Mouse (Mus musculus): ENCODE measurements around the gene Plcb4. TPM values are rescaled to one million over a fixed set of nuclear protein-coding genes. Genes with fewer than 3 reads are reported as not detected.
"Not testable (repeated sequence)": the region's sequence is repeated elsewhere in the genome, so short reads cannot be mapped to it uniquely, and the experiment has no call there.

Gene Plcb4
- polyA plus RNA-seq, 2 experiments from 2014 or later: 19.5 to 19.6 TPM

DNA sequence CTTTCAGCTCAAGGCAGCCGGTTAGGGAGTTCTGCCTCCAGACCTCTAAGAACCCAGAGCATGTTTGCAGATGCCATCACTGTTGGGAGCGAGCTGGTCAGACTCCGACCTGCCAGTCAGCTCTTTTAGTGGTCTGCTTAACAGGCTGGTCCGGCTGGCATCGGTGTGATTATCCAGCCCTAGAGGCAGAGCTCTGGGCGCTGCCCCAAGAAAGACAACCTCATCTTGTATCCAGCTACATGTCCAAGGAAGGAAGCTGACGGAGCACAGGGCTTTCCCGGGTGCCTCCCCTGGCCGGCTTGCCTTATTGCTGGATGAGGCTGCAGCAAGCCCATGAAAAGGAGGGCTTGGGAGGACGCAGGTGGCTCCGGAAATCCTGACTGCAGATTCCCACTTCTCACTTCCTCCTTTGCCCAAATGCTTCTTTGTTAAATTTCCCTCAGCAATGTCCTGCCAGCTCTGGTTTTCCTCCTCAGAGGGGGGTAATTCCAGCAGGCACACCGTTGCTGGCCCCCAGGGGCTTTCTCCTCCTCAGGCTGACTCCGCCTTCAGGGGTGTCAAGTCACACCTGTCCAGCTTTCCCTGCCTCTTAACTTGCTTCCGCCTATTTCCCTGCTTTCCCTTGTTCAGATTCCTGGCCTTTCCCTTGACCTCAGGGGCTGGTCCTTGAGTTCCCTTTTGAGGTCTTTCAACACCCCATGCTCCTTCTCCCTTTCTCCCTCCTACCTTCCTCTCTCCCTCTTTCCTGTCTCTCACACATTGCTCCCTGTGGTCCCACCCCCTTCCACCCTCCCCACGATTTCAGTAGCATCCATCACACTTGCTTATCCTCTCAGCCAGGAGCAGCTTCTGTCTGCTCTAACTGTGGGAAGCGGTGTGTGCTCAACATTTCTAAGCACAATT is 58.7 kb downstream of the Plcb4 start:
- no peak for ATAC-seq

DNA sequence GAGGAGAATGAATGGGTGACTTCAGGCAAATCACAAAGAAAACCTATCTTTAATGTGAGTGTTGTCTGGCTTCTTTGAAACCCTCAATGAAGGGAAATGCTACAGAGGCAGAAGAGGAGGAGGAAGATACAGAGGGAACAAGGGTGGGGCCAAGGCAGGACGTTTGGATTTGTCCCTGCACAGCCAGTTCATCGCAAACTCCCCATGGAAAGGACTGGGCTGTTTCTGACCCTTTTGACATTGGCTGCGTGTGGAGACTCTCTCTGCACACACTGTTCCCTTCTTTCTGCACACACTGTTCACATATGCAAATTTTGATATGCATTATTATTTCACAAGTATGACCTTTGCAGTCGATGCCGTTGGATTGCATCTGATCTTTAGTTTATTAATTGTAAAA is 63.3 kb downstream of the Plcb4 start:
- no peak for ATAC-seq

DNA sequence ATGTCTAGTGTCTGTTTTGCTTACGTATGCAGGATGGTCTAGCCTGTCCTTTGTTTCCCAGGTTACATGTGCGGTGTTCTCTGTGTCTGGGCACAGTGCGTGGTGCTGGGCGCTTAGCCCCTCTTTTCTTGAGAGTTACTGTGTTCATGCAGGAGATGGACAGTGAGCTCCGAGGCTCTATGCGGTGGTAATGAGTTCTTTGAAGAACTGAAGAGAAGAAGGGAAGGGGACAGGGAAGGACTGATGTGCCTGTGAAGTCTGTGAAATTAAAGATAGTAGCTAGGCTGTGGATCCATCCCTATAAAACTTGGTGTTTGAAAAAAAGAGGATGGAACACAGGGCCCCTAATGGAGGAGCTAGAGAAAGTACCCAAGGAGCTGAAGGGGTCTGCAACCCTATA is 64.6 kb downstream of the Plcb4 start:
- ATAC-seq: no peak

DNA sequence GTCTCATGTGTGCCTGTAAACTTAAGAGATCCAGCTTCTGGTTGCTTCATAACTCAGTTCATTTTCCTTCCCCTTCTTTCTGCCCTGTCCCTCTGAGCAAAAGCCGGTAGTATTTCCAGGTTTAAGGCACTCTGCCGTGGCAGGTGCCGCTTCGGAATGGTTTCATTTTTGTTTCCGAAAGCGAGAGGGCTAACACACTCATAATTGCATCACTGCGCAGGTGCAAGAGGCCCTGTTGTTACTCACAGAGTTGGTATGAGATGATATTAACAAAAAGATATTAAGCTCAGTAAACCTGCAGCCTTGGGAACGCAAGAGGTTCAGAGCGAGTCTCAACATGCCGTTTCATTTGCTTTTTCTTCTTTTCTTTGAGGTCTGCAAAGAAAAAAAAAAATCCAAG is 65.7 kb downstream of the Plcb4 start:
- no peak for ATAC-seq

DNA sequence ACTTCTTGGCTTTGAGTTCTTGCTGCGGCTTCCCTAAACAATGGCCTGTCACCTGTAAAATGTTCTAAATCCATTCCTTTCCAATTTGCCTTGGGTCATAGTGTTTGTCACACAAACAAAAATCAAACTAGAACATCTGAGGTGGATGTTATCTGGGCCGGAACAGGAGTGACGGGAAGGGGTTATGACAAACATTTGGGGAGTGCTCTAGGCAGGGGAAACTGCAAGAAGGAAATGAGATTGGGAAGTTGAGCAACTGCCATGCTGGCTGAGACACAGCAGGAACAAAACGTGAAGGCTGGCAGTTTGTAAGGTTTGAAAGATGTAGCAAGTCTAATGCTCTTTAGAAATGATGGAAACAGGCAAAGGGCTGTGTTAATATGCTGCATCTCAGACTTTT is 66.6 kb downstream of the Plcb4 start:
- no peak for ATAC-seq

DNA sequence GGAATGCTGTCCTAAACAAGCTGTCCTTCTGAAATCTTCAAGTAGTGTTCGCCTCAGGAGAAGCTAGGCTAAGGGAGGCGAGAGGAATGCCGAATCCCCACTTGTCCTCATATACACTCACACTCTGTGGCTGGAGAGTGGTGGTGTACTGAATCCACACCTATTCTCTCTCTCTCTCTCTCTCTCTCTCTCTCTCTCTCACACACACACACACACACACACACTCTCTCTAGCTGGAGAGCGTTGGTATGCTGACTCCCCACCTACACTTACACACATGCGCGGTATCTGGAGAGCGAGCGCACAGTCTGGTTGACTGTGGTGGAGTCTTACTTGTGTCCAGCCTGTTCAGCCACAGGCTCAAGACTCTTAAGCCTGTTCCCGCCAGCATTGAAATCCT is 68.3 kb downstream of the Plcb4 start:
- no peak for ATAC-seq

DNA sequence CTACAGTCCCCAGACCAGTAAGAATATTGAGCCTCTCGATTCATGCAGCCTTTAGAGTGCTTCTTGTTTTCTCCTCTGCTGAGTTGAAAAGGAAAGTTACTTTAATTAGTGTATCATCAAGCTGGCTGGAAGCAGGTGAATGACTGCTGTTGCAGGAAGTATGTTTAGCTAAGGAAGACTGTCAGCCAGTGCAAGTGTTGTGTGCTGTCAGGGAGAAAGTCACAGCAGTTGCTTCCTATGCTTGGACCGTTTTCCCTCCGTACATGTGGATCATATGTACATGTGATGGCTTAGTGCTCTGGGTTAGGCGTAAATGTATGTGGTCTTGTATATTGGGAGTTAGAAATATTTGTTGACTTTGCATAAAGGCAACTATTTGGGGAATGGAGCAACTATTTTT is 69.1 kb downstream of the Plcb4 start:
- ATAC-seq: no peak

DNA sequence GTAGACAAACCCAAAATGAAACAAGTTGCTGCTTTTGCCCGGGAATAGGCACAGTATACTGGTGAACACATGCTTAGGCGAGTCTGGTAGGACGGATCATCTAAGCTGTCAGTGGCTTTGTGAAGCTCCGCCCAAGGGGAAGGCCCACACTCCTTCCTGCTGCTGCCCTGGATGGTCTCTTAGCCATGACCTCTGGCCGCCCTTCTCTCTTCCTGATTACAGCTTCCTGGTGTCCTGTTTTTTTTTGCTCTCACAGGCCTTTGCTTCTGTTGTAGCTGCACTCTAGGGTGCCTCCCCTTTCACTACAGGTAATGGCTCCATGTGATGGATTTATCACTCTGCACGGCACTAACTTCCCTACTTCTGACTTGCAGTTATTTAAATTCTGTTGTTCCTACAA is 72.8 kb downstream of the Plcb4 start:
- no peak for ATAC-seq

DNA sequence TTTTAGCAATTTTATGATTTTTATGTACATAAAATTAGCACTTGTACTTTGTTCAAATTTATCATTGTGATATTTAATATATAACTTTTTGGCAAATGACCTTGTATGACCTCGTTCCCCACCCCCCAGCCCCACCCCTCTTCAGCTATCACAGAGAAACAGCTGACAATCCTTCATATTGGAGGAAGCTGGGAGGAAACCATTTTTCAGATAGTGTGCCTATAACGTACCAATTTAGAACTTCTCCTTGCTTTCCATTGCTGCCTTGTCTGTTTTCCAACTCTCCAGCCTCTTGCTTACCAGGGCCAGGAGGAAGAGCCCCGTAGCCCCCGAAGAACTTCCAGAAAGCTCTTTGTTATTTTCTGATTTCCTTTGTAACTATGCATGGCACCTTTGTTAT is 73.8 kb downstream of the Plcb4 start:
- ATAC-seq: no peak

DNA sequence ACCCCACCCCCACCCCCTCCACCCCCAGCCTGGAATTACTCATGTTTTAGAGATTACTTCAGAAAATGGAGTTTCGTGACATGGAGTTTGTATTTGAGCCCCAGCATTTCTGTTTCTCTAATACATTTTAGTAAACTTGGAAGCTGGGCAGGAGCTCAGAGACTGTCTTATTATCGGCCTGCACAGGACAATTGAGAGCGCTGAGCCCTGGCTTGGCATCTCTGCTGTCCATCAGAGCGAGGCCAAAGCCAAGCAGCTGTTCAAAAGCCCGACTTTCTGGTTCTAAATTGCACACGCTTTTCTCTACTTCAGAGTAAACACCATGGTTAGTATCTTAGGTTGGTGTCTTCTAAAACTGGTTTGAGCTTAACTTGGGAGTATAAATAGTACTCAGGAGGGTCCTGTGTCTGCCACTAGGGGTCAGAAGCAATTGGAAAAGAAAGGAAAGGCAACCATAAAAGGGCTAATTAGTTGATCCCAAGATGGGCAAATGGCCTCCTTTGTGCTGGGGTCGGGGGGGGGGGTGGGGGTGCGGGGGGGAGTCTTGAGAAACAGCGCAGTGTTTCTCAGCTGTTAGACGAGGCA is 75.2 kb downstream of the Plcb4 start:
- ATAC-seq: no peak

DNA sequence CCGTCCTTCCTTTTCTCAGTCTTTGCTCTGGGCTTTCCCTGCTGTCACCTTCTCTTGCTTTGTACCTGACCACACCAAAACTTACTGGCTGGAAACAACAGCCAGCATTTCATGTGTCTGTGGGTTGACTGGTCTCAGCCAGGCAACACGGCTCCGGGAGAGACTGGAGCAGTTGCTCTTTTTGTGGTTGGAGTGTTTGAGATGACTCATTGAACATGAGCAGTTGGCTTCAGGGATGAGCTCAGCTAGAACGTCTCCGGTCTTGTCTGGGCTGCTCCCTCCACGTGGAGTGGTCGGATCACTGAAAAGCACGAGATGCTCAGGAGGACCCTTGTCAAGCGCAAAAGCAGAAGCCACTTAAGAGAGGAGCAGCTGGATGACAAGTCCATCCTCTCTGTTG is 78.7 kb downstream of the Plcb4 start:
- ATAC-seq: no peak

DNA sequence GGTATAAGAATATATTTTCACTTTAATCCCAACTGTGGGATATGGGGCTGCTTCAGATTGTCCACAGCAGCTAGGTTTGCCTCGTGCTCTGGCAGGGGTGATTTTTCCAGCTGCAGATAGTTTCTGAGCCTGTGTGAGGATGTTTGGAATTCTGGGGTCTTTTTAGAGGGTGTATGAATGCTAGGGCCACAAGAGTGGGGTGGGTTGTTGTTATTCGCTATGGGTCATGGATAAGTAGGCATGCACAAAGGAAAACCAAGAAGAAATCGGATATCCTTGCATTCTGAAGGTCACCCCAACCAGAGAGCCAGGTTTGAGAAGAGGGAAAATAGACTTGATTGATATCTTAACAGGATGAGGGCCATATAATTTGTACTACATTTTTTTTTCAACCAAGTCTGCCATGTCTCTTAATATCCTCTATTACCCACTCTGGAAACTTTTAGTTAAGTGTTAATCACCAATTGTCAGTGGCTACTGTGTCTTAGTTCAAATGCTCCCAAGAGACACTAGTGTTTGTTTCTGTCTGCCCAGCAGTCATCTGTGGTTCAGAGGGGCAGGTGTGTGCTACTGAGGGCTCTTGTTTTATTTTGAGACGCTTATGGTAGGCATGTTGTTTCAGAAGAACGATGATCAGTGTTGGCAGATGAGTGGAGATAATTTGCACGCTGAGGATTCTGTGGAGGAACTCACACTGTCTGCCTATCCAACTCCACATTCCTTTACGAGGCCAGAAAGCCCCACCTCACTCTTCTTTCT is 79.4 kb downstream of the Plcb4 start:
- ATAC-seq: not testable (repeated sequence)

DNA sequence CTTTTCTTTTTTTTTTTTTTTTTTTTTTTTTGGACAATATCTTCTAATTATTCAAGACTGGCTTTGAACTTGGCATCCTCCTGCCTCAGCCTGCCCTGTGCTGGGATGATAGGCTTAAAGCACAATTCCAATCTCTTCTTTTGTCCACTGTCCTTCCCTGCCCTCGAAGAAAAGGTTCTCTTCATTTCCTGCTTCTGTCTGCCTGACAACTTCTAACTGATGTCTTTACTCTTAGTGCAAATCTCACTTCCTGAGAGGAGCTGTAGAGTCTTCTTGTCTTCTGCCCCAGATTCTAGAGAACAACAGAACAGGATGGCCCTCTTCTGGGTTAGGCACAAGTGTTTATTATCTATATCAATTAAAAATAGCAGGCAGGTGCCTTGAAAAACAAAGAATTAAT is 80.1 kb downstream of the Plcb4 start:
- ATAC-seq: peak; percentile 23

DNA sequence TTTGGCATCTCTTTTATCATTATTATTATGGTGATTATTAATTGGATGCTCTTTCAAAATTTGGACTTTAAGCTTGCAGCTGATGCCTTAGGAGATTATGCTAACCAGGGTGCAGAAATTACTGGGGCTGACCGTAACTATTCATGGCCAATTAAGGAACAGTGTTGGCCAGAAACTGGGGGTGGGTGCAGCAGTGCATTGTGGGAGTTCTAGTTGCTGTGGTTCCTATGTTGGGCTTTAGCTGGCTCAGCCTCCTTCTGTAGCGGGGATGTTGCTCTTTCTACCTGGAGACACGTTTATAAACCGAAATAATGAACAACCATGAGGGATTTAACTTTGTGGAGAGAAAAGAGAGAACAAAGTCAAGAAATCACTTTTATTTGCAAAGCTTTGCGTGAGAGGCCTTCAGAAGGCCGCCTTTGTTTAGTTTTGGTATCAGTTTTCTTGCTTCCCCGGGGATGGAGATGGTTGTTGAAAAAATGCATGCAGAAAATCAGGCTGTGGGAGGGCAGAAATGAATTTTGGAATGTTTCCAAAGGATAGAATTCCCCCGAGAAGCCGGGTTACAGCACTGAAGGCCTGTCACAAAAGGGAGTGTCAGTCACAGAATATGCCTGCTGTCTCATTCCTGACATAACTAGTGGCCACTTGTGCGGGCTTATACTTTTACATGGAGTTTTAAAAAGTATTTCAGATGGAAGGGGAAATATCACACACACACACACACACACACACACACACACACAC is 84.3 kb downstream of the Plcb4 start:
- no peak for ATAC-seq

DNA sequence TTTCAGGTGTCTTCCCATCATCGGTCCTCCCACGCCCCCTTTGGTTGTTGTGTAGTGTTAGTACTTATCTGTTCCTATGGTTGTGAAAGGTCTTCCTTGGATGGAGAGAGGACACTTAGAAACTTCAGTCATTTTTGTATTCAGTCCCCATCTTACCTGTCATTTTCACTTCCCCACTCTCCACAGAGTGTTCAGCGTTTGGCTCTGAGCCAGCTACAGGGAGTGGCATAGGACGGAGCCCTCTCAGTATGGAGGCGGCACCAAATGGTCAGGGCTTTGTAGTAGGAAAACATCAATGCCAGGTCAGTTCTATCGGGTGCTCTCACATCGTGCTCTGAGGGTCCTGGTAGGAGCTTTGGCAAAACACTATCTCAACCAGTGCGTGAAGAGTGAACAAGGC is 85.9 kb downstream of the Plcb4 start:
- no peak for ATAC-seq

DNA sequence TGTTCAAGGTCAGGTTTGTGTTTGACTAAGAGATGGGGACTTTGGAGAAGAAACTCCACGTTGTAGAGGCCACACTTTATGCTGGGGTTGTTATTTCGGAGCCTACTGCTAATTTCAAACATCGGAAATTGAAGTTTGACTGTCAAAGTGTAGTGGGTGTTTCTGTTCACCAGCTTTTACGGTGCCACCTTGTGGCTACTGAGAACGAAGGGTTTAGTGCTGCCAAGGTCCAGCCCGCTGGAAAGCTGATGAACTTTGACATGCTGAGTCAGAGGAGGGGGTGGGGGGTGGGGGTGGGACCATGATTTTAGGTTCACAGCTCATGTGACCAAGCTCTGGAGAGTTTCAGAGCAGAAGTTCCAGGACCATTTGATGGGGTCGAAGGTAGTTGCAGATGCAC is 86.3 kb downstream of the Plcb4 start:
- ATAC-seq: no peak

DNA sequence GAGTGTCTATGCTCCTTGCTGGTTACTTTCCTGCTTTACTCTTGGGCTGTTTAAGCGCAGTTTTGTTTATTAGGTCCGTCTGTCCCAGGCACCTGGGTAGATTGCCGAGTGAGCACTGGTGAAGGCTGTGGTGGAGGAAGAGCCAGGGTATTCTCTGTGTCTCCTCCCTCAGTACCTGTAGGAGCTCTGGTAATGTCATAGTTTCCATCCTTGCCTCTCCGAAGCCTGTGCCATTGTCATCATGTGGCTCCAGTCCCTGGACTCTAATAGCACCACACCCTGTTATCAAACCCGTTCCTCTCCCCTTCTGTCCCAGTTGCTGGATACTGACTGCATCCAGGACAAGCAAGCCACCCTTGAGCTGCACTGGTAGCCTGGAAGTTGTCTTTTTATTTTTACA is 89.6 kb downstream of the Plcb4 start:
- no peak for ATAC-seq

DNA sequence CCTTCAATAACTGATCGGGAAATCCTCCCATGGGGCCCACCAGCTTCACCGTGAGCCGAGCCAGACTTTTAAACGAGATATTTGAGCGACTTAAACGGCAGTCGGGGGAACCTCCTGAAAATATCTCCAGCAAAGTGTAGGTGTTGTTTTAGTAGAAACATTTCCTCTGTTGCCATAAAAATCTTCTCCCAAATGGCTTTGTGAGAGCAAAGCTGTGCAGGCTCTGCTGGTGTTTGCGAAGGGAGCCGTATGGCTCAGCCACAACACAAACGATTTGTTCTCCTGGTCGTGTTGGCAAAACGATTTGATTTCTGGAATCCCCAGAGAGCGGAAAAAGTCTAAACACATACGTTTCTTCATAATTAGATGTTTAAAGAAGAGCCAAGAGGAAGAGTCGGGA is 90.8 kb downstream of the Plcb4 start:
- no peak for ATAC-seq

DNA sequence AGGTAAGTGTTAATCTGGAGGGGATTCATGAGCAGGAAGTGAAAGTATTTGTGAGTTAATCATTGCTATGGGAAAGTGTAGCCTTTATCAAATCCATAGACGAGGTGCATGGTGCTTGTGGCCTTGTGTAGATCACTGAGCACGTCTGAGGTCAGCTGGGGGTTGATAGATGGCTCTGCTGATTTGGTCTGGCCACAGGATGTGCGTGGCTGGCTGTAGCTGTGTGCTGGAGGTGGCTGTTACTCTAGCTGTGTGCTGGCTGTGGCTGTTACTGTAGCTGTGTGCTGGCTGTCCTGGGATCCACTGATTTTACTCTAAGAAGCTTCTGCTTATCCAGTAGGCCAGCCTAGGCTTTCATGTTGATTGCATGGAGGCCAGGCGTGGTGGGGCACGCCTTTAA is 91.9 kb downstream of the Plcb4 start:
- ATAC-seq: no peak

DNA sequence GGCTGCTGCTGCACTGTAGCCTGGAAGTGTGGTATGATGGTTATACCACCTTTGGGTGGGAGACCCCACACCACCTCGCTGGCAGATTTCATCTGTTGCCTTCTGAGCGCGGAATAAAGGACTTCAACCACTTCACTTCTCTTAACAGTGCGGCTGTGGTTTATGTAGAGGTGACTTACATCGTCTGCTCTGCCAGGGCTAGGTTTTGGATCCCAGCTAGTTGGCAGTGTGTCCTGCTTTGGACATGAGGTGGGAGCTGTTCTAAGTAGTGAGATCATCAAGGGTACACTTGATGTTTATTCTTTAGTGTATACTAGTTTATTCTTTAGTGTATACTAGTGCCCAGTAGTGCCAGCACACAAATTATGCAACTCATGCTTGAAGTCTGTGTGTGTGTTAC is 97.0 kb downstream of the Plcb4 start:
- ATAC-seq: no peak

DNA sequence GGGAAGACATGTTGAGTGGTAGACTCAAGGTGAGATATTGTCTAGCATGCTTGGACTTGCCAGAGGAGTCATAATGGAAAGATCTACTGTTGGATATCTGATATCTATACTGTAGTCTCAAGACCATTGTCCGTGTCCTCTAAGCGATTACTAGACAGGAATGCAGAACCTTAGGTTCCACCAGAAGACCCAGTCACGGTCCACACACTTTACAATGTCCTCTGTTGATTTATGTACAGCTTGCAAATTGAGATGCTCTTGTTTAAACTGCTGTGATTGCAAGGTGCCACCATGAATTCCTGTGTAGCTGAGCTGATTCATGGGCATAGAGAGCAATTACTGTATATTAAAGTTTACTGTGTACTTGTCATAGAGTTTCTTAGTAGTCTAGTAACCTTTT is 98.7 kb downstream of the Plcb4 start:
- no peak for ATAC-seq

DNA sequence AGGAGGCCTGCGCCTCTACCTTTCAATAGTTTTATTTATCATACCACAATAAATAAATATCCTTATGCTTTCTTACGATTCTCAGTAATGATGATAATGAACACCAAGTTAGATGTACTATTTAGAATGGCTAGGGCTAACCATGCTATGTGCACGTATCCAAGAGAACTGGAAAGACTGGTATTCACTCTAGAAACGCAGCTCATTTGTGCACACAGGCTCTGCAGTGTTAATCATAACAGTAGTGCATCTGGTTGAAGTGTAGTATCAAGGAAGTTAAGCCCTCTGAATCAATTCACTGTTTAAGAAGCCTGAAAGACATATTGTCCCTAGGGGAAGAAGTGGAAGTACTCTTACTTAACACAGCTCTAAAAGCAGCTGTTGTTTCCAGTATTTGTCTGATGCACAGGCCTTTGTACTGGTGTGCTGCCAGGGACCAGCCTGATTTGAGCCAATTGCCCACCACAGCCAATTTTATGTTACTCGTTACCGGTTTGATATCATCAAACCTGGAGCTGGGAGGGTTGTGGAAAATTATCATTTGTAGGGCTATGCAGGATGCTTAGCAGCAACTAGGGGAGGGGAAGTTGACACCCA is 100.8 kb downstream of the Plcb4 start:
- no peak for ATAC-seq

Data from activated CD4-positive, CD25-positive, alpha-beta regulatory T cell, adult 4 months (primary cell).